Mouse (Mus musculus) heart, adult 18-20 months (tissue): ENCODE results near the gene Uba7. TPM values are rescaled to one million over a fixed set of nuclear protein-coding genes. Genes with fewer than 3 reads are reported as not detected.

Experiments
- DNase-seq, 2 experiments: peaks; one replicate each; pipeline ENCODE4 v3.0.0; 2021 to 2022; ENCODE audit warnings: mixed read lengths in 1 of 2
- long read RNA-seq, 2 experiments: library from polyadenylated mRNA; stranded (forward); transcript quantifications; one replicate each; pipeline ENCODE4 v2.0.0; 2021
- total RNA-seq, 2 experiments: library from RNA; stranded (reverse); gene quantifications; 2 replicates each; pipeline ENCODE4 v1.2.3; 2021

The Uba7 gene
- total RNA-seq: 10 to 100 TPM; 12.3 to 15.6 TPM
- long read RNA-seq, experiment 1, partial matches to known transcripts: 2 of 10 reads
- long read RNA-seq, experiment 1, other reads (novel, unspliced or antisense): 3 of 10 reads
- long read RNA-seq, experiment 2, partial matches to known transcripts: 0 of 3 reads
- long read RNA-seq, experiment 2, other reads (novel, unspliced or antisense): 0 of 3 reads

DNA sequence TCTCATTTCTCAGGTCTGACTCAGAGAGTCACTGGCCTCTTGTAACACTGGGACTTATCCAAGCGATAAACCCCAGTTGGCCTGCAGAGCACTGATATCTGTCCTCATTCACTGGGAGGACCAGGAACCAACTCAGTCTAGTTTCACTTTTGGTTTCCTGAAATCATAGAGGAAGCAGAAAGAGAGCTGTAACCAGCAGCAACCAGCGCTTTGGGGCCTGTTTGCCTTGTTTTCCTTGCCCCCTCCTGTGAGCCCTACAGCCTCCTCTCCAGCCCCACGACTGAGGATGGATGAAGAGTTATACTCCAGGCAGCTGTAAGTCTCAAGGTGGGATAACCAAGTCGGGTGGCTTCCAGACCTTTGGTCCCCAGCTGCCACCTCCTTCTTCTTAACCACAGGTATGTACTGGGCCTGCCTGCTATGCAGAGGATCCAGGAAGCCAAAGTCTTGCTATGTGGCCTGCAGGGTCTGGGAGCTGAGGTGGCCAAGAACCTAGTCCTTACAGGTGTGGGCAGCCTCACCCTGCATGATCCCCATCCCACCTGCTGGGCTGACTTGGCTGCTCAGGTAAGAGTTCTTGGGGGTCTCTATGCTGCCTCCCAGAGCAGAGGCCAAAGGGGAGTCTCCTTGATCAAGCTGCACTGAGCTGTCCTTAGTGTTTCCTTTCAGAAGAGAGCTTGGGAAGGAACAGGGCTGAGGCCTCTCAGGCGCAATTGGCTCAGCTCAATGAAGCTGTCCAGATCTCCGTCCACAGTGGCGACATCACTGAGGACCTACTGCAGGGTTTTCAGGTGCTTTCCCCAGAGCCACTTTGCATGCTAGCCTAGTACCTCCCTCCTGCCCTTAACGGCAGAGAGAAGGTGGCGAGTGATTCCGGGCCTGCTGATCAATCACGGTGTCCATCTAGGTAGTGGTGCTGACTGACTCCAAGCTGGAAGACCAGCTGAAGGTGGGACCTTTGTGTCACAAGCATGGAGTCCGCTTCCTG is at the start of gene Uba7:
TSS of gene Uba7 (plus strand) at position 107 of the 988 bp plus-strand sequence.
- DNase-seq: peak; percentile 74 to 84

DNA sequence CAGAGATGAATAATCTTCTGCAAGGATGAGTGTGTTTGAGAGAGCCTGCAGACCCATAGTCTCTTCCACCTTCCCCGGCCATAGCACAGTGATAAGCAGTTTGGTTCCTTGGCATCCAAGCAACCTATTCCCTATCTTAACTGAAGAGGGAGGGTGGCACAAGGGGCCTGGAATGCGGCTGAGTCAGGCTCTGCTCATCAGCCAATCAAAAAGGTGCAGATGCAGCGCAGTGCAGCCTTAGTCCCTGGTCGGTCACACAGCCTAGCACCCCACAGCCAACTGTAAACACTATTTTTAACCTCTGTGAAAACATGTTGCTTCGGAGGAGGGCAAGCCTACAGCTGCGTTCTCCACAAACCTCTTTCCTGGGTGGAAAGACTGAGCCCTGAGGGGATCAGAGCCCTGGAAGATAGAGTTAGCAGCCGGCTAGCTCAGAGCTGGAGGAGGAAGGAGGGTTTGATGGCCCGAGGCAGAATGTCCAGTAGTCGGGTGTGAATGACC is 48.3 kb upstream of the Uba7 start:
- DNase-seq: peak in 1 of 2 experiments; percentile 48

DNA sequence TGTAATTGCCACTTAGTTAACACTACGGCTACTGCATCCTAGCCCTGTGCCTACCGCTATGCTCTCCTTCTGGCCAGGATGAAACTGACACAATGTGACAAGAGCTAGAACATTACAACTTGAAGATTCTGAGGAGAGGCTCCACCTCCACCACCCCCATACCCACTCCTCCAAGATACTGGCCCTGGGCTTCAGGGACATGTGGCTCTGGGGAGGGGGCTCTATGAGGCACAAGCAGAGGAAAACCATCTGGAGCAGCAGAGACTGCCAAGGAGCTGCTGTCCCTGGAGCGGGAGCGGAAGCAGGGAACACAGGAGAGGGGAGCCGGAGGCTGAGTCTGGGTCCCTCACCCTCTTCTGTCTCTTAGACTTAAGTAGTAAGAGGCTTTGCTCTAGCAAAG is 47.6 kb upstream of the Uba7 start:
- DNase-seq: no peak

DNA sequence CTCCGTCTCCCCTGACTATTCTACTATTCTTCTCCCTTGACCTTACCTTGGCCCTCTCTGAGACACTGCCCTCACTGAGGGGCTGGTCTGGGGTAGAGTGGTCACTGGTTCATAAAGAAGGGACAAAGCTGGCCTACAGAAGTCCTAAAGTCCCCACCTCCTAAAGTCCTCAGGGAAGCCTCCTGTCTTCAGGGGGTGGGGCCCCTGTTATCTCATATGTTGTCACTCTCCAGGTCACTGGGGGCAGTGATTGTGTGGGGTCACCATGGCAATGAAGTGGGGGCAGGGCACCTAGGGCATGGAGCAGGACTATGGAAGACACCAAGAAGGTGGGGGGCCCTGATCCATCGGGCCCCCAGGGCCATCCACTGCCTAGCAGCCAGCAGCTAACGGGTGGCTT is 47.1 kb upstream of the Uba7 start, which contains the start of gene Actl11:
TSS of gene Actl11 (plus strand) at position 301 of the 400 bp plus-strand sequence.
- DNase-seq: no peak

DNA sequence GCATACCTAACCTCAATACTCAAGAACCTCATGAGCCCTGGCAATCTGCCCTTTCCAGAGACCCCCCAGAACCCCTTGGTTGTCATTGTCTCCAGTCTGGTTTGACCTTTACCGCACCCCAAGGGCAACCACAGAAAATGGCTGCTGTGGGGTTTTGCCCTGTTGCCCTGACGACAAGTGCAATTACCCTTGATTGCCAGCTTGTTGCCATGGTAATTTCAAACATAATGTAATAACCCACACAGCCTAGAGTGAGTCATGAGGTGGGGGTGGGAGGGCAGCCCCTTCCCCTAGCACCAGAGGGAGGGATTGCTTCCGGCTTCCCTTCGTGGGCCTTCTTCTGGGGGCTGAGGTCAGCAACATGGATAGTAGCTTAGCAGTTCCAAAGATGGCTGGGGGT is 43.1 kb upstream of the Uba7 start:
- DNase-seq: no peak

DNA sequence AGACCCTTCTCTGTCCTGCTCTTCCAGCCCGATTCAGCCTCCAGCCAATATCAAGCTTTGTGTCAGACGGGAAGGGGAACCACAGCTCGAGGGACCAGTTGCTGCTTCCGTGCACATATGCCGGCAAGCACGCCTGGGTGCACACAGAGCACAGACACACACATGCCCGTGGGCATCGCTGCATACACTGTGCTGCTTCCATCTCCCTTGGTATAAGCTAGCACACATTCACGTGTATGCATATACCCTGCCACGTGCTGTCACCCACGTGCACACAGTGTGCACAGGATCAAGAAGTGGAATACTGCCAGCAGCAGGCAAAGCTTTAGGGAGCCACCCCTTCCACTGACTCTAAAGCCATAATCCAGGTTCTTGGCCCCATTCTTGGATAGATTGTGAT is 41.2 kb upstream of the Uba7 start:
- no peak for DNase-seq

DNA sequence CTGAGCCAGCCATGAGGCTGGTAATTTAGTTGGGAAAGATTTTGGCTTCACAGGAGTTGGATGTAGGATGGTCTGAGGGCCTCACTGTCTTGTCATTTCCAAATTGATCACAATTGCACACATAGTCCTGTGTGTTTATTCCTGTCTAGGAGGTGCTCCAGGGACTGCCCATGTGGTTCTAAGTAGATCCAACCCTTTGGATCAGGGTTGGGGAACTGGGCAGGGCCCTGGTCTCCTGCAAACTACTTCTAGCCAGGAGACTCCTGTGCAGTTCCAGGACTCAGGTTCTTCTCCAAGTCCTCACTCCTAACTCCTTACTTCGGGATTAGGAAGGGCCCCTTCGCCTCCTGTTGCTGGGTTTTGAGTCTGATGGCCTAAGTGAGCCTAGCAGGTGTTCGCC is 39.9 kb upstream of the Uba7 start, which contains the start of gene Camkv:
TSS of gene Camkv (plus strand) at position 301 of the 400 bp plus-strand sequence.
- DNase-seq: no peak

DNA sequence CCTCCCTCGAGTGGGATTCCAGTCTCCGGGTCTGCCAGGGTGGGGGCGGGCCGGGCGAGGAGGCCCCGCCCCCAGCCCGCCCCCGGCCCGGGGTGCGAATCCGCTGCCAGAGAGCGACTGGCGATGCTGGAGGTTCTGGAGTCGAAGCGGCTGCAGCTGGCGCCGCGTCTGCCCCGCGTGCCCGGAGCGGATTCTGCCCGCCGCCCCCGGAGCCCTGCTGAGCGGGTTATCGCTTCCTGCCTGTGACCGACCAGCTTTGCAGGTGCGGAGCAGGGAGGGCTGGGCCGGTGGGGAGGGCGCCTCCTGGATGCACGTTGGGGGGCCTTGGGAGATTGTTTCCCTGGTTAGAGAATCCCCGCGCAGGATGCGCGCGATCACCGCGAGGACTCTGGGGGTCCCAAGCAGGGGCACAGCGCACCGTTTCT is 39.5 kb upstream of the Uba7 start:
- DNase-seq: no peak

DNA sequence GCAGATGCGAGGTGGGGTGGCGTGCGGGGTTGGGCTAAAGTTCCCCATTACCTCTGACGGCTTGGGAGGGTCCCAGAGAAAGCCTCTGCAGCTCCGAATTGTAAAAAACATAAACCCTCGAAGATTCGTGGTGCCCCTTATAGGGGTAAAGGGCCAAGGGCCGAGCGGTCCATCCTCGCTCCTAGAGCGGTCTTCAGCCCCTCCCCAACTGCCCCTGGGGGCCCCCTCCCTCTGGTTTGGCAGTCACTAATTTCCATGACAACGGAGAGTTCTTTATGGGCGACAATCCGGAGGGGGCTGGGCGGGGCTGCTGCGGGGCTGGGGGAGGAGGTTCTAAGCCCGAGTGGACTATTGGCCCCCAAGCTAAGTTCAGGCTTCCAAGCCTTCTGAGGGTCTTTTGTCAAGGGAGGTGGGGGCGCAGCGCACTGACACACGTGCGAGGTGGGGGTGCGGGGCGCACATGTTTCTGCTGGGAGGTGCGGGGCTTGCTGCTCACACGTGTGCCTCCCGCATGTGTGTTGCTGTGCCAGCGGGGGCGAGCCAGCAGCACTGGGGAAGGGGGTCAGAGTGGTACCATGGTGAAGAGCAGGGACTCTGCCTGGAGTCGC is 39.0 kb upstream of the Uba7 start:
- no peak for DNase-seq

DNA sequence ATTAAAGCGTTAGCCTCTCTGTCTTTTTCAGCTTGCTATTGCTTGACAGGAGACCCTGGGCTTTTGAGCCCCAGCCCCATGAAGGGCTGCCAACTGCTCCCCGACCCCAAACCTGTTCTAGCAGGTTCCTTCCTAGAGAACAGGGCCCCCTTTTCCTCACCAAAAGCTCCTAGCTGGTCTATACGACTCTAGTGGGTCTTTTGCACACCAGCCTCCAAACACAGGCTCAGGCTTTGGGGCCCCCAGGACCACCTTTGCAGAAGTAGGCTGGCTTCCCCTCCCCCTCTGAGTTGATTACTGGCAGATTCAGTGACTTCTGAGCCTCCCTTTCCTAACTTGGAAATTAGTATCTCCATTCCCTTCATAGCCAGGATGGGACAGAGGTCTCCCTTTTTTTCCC is 38.5 kb upstream of the Uba7 start:
- DNase-seq: no peak

DNA sequence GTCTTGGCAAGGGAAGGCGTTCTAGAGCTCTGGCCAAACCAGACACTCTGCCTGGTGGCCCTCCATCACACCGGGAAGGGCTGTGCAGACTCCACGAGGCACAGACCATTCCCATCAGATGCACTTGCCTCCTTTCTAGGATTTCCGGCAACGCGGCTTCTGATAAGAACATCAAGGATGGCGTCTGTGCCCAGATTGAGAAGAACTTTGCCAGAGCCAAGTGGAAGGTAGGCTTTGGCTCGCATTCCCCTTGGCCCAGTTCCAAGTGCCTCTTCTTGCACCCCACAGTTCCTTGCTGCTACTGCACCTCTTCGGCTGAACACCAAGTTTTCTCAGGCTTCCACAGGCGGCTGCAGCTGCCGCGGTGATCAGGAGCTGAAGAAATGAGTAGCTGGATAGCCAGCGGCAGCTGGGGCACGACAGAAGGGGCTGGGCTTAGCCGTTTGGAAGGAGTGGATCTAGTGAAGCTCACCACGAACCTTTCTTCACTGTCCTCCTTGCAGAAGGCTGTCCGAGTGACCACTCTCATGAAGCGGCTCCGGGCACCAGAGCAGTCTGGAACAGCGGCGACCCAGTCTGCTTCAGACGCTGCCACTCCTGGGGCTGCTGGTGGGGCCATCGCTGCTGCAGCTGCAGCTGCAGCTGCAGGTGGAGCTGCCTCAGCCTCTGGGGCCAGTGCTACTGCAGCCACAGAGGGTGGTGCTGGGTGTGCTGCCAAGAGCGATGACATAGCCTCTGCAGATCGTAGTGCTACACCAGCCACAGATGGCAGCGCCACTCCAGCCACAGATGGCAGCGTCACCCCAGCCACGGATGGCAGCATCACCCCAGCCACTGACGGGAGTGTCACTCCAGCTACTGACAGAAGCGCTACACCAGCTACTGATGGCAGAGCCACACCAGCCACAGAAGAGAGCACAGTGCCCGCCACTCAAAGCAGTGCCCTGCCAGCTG is 27.8 kb upstream of the Uba7 start:
- DNase-seq: no peak

DNA sequence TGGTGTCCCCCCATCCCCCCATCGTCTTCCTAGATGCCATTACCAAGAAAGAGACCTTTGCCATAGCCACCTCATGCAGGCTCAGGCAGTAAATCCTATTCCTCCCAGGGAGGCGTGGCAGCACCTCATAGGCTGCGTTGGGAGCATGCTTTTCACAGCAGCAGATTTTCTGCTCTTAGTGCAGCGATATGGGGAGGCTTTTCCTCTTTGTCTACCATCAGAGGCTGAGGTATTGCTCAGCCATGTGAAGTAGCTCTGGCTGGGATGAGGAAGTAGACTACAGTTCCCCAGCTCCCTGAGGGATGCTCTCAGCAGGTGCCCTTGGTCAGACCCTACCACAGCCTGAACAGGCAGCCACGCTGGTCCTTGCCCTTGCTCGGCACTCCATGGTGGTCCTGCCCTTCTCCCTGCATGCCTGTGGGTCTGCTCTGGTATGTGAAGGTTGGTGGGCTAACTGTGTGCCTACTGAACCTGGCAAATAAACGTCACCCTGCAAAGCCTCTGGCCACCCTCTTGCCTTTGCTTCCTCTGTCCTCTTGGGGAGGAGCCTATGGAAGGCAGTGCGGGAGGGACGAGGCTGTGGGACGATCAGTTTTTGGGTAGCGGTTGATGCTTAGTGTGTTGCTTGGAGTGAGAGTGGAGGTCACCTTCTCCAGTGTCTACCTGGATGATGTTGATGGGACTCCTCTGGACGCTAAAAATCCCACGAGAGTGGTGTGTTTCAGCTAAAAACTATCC is 26.0 kb upstream of the Uba7 start:
- no peak for DNase-seq

DNA sequence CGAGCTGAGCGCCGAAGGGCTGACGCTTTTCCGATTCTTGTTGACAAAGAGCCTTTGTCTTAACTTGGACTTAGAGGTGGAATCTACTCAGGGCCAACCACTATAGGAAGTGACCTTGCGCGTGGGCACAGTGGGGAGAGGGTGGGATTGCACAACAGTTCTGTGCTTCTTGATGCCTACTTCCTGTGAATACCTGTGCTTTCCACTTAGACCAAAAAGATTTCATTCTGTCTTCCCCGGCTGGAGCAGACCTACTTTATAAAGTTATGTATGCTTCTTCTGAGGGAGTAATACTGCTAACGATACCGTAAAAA is 25.4 kb upstream of the Uba7 start, which contains the start of gene Traip:
TSS of gene Traip (plus strand) at position 215 of the 314 bp plus-strand sequence.
- DNase-seq: no peak

DNA sequence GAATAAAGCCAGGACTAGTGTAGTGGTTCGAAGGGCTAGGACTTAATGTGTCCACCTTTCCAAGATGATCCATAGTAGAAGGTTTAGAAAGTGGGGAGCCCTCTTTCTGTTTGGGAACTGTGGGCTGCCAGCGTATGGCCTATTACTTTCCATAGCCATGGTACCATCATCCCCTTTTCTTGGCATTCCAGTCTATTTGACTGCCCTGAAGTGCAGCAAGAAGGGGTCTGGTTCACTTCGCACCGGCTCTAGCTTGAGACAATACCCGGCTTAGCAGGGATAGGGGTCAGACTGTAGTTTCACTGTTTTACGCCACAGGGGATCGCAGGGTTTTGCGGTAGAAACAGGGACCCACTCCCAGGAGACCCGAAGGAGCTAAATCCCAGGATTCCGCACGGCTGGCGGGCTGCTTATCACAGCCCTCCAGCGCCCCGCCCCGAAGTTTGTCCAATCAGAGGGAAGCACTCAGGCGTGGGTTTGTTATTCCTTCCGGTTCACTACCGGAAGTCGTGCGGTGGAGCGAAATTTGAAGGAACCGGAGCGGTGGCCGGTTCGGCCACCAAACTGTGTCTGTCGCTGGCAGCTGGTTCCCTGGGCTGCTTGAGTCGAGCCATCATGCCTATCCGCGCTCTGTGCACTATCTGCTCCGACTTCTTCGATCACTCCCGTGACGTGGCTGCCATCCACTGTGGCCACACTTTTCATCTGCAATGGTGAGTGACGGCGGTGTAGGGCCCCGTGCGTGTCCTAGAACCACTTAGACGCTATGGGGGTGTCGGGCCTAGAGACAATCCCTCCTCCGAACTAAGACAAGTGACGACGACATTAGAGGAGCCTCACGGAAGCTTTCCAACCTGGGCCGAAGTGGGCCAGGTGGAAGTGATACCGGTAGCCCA is 24.6 kb upstream of the Uba7 start:
- peak; percentile 95 to 97 for DNase-seq

DNA sequence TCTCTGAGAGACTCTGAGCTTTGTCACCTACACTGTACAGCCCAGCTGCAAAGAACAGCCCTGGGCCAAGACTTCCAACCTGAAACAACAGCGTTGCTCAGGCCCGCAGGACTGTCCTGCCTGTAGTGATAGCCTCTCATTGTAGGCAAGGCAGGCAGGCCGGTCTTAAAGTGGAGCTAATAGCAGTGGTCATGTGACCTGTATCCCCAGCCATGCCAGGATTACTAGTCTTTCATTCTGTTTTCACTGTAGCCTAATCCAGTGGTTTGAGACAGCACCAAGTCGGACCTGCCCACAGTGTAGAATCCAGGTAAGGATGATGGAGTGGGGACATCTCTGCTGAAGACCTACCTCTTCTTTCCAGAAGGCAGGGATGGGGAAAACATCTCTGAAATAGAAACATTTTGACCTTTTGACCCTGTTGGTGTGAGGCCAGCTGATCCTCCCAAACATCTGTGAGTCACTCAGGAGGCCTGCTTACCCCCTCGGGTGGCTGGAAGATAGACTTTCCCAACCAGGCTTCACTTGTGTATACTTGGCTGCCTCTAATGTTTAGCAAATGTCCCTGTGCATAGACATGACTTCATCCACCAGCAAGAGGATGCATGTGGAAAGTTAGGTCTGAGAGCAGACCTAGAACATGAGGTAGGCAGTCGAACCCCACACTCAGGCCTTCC is 19.6 kb upstream of the Uba7 start:
- DNase-seq: no peak

DNA sequence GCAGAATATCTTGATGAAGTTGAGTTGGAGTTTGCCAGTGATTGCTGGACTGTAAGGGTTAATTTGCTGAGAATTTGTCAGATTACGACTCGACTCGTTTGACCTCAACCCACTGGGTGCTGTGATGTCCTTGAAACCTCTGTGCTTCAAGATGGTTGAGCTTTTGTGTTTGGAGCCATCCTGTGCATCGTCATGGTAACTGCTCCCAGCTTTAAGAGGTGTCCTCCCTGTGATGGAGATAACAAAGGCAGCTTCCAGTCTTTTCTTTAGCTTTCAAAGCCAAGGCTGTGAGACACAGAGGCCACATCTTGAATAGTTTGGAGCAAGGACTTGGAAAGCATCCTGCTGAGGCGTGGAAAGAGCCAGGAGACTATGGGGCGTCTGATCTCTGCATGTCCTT is 18.2 kb upstream of the Uba7 start:
- DNase-seq: no peak

DNA sequence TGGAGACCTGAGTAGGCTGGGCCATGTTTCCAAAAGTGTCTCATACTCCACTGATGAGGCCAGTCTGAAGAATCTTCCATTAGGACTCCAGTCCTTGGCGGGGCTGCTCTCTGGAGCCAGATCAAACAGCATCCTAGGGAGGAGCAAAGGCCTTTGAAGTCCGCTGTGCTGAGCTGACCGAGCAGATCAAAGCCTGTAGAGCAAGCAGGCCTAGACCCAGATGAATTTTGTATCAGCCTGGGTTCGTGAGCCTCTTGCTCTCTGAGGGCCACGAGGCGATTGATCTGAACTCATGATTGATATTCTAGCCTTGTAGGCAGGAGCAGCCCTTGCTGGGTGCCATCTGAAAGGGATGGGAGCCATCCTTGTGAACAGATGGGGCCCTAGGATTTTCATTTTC is 15.4 kb upstream of the Uba7 start:
- no peak for DNase-seq

DNA sequence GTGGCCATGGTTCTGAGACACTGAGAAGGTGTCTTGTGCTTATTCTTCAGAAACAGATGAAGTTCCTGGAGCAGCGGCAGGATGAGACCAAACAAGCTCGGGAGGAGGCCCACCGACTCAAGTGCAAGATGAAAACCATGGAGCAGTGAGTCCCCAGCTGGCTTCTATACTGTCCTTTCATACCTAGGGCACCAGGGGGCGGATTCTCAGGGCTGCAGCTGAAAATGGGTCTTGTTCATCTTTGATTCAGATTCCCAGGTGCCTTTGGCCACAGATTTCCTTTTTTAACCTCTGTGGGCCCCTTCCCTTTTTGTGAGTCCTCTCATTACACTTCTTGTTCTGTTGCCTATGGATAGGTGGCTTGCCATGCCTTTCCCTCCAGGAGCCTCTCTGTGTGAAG is 14.4 kb upstream of the Uba7 start:
- no peak for DNase-seq

DNA sequence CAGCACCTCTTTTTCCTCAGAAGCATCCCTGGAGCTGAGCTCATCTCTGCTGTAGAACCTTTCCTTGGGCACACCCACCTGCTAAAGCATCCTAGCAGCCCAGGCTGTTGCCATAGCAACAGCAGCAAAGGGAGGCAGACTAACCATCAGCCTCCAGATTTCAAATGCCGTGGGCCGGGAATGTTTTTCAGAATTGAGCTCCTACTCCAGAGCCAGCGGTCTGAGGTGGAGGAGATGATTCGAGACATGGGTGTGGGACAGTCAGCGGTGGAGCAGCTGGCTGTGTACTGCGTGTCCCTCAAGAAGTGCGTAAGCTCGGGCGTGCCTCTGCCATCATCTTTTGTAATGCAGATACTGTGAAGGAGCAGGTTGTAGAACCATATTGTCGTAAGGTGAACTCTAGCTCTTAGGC is 13.9 kb upstream of the Uba7 start:
- no peak for DNase-seq
